Mouse (Mus musculus) NIH3T3 (cell line): ENCODE measurements around the gene Sdk2.
A peak's percentile ranks its signal among the peaks of the same experiment; 100 is the strongest.

ENCODE experiments used
- DNase-seq: peaks from one replicate; pipeline ENCODE4 v3.0.0-alpha.2; 2012; ENCODE audit warnings: low read depth

Gene Sdk2

GRCm38 (mm10) chr11:113990466-113990865 is 76.4 kb downstream of the Sdk2 start:
- peak; percentile 30 for DNase-seq

DNA sequence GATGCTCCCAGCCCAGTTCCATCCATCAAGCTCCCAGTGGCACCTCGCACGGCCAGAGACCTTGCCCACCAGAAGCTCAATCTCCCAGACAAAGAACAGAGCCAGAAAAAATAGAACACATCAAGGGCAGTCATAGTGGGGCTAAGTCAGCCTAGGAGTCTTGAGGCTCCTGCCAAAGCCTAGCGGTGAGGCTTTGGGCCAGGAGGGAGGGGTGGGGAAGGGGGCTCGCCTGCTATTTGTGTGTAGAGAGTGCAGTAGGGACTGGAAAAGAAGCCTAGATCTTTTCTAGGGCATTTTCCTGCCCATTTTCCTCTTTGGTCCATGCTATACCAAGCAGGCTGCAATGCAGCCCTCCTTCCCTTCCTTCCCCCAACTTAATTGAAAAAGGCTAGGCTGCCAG is 76.8 kb downstream of the Sdk2 start:
- DNase-seq = no peak

DNA sequence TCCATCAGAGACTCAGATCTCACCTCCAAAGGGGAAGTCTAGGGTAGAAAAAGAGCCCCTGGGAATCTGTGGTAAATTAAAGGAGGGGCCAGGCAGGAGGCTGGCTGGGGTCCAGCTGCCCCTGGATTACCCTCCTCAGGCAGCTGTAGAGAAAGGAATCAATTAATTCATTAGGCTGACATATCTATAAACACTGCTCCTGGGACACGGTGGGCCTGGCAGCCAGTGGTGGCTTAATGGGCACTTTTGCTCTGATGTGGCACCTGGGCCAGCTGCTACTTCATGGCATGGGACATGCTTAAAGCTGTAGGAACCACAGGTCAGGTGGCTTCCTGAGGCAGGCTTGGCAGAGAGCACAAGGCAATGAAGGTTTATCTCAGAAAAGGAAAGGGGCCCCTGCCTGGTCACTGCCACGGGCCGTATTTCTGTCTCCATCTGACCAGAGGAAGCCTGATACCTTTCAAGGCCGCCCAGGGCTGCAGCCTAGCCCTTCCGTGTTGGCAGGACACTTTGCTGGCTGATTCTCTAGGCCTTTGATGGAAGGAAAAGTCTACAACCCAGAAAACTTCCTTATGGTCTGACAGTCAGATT is 80.9 kb downstream of the Sdk2 start:
- DNase-seq = no peak

- no peak for DNase-seq
These were observed 84.9 kb downstream of the Sdk2 start for GRCm38 (mm10) chr11:113981732-113982503.

DNA sequence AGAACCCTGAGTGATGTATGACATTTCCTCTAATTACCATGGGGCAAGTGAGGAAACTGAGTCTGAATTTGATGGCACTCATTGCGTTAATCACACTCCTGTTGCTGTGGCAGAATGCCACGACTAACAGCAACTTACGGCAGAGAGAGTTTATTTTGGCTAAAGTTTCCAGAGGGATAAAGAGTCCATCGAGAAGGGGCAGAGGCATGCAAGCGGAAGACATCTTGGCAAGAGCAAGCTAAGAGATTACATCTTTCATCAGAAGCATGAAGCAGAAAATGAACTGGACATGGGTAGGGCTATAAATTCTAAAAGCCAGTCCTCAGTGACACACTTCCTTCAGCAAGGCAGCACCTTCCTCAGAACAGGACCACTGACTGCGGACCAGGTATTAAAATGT is 85.8 kb downstream of the Sdk2 start:
- DNase-seq = no peak

GRCm38 (mm10) chr11:113978318-113978717 is 88.5 kb downstream of the Sdk2 start:
- no peak for DNase-seq

DNA sequence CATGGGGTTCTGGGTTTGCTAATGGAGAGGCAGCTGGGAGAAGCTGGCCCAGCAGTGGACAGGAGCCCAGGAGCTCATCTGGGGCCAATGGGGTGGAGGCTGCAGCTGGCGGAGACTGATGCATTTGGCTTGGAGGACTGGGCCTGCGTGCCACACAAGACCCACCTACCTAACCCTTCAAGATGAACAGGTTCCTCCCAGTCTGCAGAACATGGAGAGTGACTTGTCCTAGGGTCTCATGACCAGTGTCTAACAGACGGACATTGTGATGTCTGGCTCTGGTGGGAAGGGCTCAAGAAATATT is 91.2 kb downstream of the Sdk2 start:
- no peak for DNase-seq

- DNase-seq = no peak
These were observed 91.8 kb downstream of the Sdk2 start for GRCm38 (mm10) chr11:113974876-113975666.

GRCm38 (mm10) chr11:113972517-113972872 is 94.4 kb downstream of the Sdk2 start:
- DNase-seq = no peak

DNA sequence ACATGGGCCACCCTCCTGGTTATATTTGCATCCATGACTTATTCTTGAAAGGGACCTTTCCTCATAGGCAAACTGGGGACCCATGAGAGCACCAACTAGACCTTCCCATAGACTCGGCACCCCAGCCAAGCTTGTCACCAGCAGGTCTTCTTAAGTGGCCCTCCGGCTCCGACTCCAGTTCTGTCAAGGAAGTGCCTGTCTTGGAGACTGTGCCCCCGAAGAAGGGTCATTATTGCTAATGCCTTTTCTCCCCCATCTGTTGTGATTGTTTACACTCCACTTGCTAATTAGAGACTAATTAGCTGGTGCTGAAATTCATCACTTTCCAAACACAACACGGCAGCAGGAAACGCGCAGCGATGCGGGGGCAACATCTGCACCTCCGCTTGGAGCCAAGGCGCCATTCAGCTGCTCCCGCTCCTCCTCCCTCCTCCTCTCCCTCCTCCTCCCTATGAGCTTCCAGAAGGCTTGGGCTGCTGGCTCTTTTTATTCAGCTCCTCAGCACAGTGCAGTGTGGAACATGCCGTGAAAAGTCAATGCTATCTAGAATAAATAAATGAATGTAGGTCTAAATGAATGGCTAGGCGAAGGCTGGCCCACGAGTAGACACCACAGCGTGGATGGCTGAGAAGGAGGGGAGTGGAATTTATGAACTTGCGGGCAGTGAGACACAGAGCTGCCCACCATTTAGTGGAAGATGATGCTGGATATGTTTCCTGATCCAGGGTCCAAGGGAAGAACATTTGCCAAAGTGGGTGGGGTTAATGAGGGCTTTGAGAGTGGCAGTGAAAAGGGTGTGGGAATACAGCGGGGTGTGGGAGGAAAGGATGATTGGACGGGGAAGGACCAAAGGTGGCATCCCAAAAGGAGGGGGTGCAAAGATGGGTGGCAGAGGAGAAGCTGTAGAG is 95.0 kb downstream of the Sdk2 start:
- DNase-seq = no peak

GRCm38 (mm10) chr11:113970026-113970425 is 96.8 kb downstream of the Sdk2 start:
- no peak for DNase-seq

DNA sequence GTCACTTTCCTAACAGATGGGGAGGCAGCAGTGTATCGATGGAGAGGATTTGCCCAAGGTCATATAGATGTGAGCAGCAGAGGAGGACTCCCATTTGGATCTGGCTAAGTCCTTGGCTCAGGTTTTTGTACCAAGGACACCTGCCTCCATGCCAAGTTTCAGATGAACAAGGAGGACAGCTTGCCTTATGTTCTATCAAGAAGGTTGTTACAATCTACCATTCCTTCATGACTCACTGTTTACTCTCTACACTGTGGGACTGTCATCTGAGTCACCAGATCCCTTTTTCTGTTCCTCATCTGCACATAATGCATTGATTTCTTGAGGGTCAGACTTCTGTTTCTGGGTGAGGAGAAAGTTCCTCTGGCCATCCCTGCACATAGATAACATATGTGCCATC is 101.6 kb downstream of the Sdk2 start:
- no peak for DNase-seq

DNA sequence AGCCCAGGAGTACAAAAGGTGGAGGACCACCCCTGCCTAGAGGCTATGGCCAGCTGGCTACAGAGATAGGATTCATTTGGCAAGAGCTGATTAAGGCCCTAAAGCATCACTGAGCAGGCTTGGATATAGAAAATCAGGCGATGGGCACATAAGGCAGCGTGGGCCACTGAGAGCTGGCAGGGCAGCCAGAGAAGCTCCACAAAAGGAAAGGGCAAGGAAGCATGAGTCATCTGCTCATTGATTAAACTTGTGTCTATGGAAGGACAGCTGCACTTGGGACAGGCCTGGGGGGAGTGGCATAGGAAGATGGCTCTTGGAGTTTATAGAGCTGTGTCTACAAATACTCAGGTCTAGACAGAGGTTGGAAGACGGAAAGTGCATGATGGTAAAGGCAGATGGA is 104.1 kb downstream of the Sdk2 start:
- DNase-seq = no peak

DNA sequence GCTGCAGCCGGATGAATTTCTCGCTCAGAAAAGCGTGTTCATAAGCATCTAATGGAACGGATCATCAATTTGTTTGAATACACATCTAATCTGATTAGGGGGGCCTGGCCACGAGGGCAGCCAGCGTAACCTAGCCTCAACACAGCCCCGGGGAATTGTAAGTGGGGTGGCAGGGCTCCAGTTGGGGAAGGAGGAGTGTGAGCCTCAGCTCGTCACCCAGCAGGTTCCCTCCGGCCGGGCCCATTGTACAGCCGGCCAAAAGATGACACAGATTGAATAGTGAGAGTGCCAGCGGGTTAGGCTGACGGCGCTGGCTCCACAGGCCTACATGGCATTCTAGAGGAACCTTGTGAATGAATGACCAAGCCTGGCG is 115.2 kb downstream of the Sdk2 start:
- no peak for DNase-seq

- no peak for DNase-seq
These were observed 115.8 kb downstream of the Sdk2 start for GRCm38 (mm10) chr11:113950904-113951615.

DNA sequence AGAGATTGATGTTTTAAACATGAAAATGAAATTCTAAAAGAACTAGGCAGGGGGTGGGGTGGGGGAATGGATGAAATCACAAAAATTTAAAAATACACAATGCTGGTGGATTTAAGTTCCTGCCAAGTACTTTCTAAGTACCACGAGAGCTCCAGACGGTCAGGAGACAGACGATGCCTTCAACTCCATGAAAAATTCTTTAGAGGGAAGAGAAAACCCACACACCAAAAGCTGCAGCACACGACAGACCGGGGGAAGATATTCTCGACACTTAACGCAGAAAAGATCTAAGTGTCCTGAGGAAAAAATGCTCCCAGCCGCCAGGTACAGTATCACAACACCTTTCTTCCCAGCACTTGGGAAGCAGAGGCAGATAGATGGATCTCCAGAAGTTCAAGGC is 118.2 kb downstream of the Sdk2 start:
- no peak for DNase-seq

DNA sequence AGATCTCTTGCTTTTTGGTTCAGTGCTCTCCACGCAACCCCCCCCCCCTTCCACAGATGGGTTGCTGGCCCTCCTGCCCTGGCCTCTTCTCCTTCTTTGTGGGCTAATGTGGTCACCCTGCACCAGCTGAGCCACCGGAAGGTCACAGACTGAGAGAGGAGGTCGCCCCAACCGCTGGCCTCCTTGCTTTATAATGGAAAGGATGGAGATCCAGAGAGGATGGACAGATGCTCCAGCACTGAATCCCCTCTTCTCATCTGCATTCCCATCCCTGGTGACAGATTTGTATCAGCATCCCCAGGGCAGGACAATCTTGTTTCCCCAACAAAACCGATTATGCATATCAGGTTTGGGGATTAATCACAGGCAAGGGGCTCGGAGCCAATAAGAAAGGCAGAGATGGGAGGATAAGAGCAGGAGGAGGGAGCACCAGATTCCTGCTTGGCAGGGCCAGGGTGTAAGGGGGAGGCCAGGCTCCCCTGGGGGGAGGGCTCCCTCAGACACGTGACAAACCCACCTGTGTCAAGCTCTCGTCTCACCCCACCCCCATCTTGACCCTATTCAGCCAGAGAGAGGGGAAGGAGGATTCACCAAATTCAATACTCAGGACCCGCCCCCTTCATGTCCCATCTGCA is 124.6 kb downstream of the Sdk2 start:
- DNase-seq = no peak

GRCm38 (mm10) chr11:113933678-113934077 is 133.2 kb downstream of the Sdk2 start:
- DNase-seq = no peak

GRCm38 (mm10) chr11:113932909-113933308 is 133.9 kb downstream of the Sdk2 start:
- no peak for DNase-seq

GRCm38 (mm10) chr11:113931701-113932100 is 135.1 kb downstream of the Sdk2 start:
- no peak for DNase-seq

GRCm38 (mm10) chr11:113930112-113930511 is 136.7 kb downstream of the Sdk2 start:
- DNase-seq = no peak
